Mouse (Mus musculus) hindbrain, postnatal 0 days (tissue): Measurements from ENCODE around the gene Dpy19l3. TPM values are rescaled to one million over a fixed set of nuclear protein-coding genes. Genes with fewer than 3 reads are reported as not detected.

Experiments used
- ATAC-seq: fragments of 200-750 bp; cut with Nextera tagmentation; 2 replicates; pipeline ENCODE4 v1.8.0; 2017; ENCODE audit warnings: mild to moderate bottlenecking, moderate TSS enrichment, moderate library complexity
- DNase-seq: peaks from one replicate; pipeline ENCODE4 v3.0.0-alpha.2; 2015; ENCODE audit warnings: low spot score
- H3K27ac ChIP-seq: fragments of 300-500 bp; sonication (generic); 2 replicates; pipeline ENCODE4 v1.5.1; 2014; ENCODE audit warnings: mild to moderate bottlenecking
- H3K27me3 ChIP-seq: fragments of 300-500 bp; sonication (generic); 2 replicates; pipeline ENCODE4 v1.6.1; 2014; ENCODE audit warnings: low read length, mixed read lengths; ENCODE audit not compliant: insufficient read depth
- H3K36me3 ChIP-seq: fragments of 300-500 bp; sonication (generic); 2 replicates; pipeline ENCODE4 v1.6.1; 2014; ENCODE audit warnings: low read length, mixed read lengths; ENCODE audit not compliant: insufficient read depth
- H3K4me1 ChIP-seq: fragments of 300-500 bp; sonication (generic); 2 replicates; pipeline ENCODE4 v1.6.1; 2014; ENCODE audit warnings: antibody characterized with exemption, low read length, mixed read lengths; ENCODE audit not compliant: insufficient read depth
- H3K4me2 ChIP-seq: fragments of 300-500 bp; sonication (generic); 2 replicates; pipeline ENCODE4 v1.6.1; 2014; ENCODE audit warnings: low read depth, mild to moderate bottlenecking, low read length, moderate library complexity, mixed read lengths
- H3K4me3 ChIP-seq: fragments of 300-500 bp; sonication (generic); 2 replicates; pipeline ENCODE4 v1.5.1; 2014; ENCODE audit warnings: low read length
- H3K9ac ChIP-seq: fragments of 300-500 bp; sonication (generic); replicated peaks from 2 replicates; pipeline ENCODE4 v1.6.1; 2014; ENCODE audit warnings: mild to moderate bottlenecking, low read length, moderate library complexity, mixed read lengths
- H3K9me3 ChIP-seq: fragments of 300-500 bp; sonication (generic); 2 replicates; pipeline ENCODE4 v1.6.1; 2016; ENCODE audit warnings: low read length, mixed read lengths
- CTCF ChIP-seq: IDR thresholded peaks from 2 replicates; pipeline ENCODE4 v1.5.1; 2016; ENCODE audit warnings: antibody characterized with exemption, control low read depth, low read depth
- WGBS: fragments of 180-500 bp; shearing (Covaris S2); extraction: QIAGEN DNeasy Blood & Tissue Kit; methylation state at CpG from one replicate; pipeline ENCODE4 v1.1.7; 2014; 5-methylcytosine and 5-hydroxymethylcytosine counted together
- polyA plus RNA-seq: library from polyadenylated mRNA; unstranded; fragments of >200 nt; fragmentation: Nextera tagmentation; extraction: Ambion mirVana; gene quantifications from 2 replicates; pipeline ENCODE4 v1.2.1, GENCODE M21; 2015
- total RNA-seq: library from RNA; depleted of rRNA; stranded (reverse); fragments of >200 nt; gene quantifications from 2 replicates; pipeline ENCODE4 v1.2.3, GENCODE M21; 2014

Gene Dpy19l3
- total and polyA plus RNA-seq, 2 experiments from 2014 or later, result 32.1 to 36.9 TPM

DNA sequence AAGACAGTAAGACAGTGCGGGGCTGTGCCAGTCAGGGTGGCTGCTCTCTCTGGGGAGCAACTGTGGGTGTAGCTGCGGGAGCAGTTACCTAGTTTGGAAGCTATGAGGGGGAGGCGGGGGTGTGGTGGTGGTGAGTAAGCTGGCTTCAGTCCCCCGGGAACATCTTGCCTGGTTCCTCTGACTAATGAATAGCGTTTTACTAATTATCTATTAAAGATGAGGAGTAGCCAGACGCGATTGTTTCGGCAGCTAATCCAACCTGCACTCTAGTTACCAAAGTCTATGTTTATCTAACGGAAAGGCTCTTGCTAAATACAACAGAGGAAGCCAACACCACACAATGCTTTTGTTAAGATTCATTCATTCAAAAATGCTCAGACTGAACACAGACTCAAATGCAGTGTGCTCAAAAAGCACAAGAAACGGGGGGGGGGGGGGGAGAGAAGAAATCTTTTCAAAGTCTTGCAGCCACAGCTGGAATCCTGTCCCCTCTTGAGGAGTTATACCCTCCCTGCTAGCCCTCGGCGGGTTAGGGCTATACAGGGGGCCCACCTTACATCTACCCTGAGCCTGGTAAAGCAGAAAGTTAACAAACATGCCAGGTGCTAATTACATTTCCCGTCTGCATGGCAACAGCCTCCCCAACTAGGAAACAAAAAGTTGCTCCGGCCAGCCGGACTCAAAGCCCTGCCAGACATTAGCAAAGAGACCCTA lies 778 bp downstream of the Dpy19l3 start:
- ATAC-seq, result 0 out of 2 replicates have a peak, but pooled peaks have one; percentile 8
- Histone ChIP-seq H3K36me3 (peaks cover 5% of the 10 kb centered on the region; the same call in 1 of the 2 replicates), H3K9me3 (no peaks in the 10 kb centered on the region), H3K27me3 (no peaks in the 10 kb centered on the region), H3K4me3 (peak overlapping the region; percentile 97), H3K9ac (peak overlapping the region; percentile 80), H3K4me1 (peaks cover 2% of the 10 kb centered on the region; the same call in 1 of the 2 replicates), H3K4me2 (peak overlapping the region; percentile 99), H3K27ac (peak overlapping the region; percentile 74; the same call in 1 of the 2 replicates)
- no peak for TF ChIP-seq CTCF
- peak; percentile 27 for DNase-seq
- 3% methylated on average over 15 of the region's 15 CpGs for WGBS

DNA sequence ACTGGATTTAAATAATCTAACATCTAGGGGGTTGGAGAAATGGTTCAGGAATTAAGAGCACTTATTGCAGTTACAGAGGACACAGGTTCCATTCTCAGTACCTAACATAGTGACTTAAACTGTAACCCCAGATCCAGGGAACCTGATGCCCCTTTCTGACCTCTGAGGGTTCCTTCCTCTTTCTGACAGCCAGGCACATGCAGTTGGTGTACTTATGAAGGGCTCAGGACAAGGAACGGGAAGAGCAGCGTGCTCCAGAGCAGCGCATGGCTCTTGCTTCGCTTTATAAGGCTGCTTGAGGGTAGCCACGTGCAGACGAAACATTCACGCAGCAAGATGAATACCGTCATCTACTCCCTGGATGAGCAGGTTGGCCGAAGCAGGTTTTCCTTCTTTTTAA lies 3.4 kb downstream of the Dpy19l3 start:
- H3K9me3 ChIP-seq, result no peaks in the 10 kb centered on the region
- ATAC-seq (no peak), DNase-seq (no peak)
- H3K36me3 ChIP-seq, result peaks cover 14% of the 10 kb centered on the region; the same call in 1 of the 2 replicates
- TF ChIP-seq CTCF, result no peak
- no peak overlapping the region for H3K27ac ChIP-seq
- H3K9ac ChIP-seq, result no peak overlapping the region
- peaks cover 2% of the 10 kb centered on the region; the same call in 1 of the 2 replicates for H3K4me1 ChIP-seq
- H3K27me3 ChIP-seq, result no peaks in the 10 kb centered on the region
- 96% methylated on average over 9 of the region's 9 CpGs for WGBS
- H3K4me3 ChIP-seq, result no peak overlapping the region
- no peak overlapping the region for H3K4me2 ChIP-seq

GRCm38 (mm10) chr7:35747397-35747964 lies 6.8 kb downstream of the Dpy19l3 start:
- ATAC-seq, result no peak
- Histone ChIP-seq H3K9me3 (no peaks in the 10 kb centered on the region), H3K9ac (no peak overlapping the region), H3K27me3 (no peaks in the 10 kb centered on the region), H3K4me2 (no peak overlapping the region), H3K4me1 (no peaks in the 10 kb centered on the region), H3K27ac (no peak overlapping the region), H3K4me3 (no peak overlapping the region), H3K36me3 (peaks cover 14% of the 10 kb centered on the region; the same call in 1 of the 2 replicates)
- 51% methylated on average over 14 of the region's 14 CpGs for WGBS
- DNase-seq, result no peak
- no peak for TF ChIP-seq CTCF

DNA sequence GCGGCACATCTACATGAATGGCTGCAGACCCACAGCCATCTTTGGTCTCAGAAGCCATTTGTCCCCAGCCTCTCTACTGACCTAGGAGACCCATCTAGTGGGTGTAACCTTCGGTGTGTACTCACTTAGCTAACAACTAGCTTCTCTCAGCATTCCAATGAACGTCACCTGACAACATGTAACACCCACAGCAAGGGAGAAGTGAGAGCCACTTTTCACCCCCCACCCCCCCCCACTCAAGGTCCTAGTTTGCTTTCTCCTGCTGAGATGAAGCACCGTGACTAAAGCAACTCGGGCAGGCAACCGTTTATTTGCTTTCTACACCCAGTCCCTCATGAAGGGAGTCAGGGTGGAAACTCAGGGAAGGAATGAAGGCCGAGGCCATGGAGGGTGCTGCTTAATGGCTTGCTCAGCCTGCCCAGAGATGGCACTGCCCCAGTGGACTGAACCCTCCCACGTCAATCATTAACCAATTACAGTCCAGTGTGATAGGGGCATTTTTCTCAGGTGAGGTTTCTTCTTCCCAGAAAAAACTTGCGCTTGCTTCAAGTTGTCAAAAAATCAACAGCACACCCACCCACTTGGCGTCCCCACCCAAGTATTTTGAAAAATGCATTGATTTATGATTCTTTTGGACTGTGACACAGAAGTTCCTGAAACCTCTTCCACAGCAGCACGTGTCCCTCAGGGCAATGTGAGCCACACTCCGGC lies 7.4 kb downstream of the Dpy19l3 start:
- TF ChIP-seq CTCF, result no peak
- 77% methylated on average over 12 of the region's 12 CpGs for WGBS

GRCm38 (mm10) chr7:35745281-35745702 lies 9.0 kb downstream of the Dpy19l3 start:
- H3K4me2 ChIP-seq, result no peak overlapping the region
- DNase-seq, result no peak
- H3K27me3 ChIP-seq, result no peaks in the 10 kb centered on the region
- H3K4me1 ChIP-seq, result no peaks in the 10 kb centered on the region
- no peak for TF ChIP-seq CTCF
- no peaks in the 10 kb centered on the region for H3K9me3 ChIP-seq
- H3K4me3 ChIP-seq, result no peak overlapping the region
- H3K27ac ChIP-seq, result no peak overlapping the region
- 90% methylated on average over 6 of the region's 6 CpGs for WGBS
- no peak for ATAC-seq
- H3K9ac ChIP-seq, result no peak overlapping the region
- peaks cover 14% of the 10 kb centered on the region; the same call in 1 of the 2 replicates for H3K36me3 ChIP-seq

More for the DNA sequence above, 7.4 kb downstream of the Dpy19l3 start:
- no peaks in the 10 kb centered on the region for H3K9me3 ChIP-seq
- DNase-seq (no peak), ATAC-seq (no peak)
- no peaks in the 10 kb centered on the region for H3K27me3 ChIP-seq
- H3K4me2 ChIP-seq, result no peak overlapping the region
- H3K4me3 ChIP-seq, result no peak overlapping the region
- H3K9ac ChIP-seq, result no peak overlapping the region
- no peaks in the 10 kb centered on the region for H3K4me1 ChIP-seq
- H3K36me3 ChIP-seq, result peaks cover 14% of the 10 kb centered on the region; the same call in 1 of the 2 replicates
- H3K27ac ChIP-seq, result no peak overlapping the region

- Histone ChIP-seq H3K4me1 (no peaks in the 10 kb centered on the region), H3K27me3 (no peaks in the 10 kb centered on the region), H3K36me3 (peaks cover 14% of the 10 kb centered on the region; the same call in 1 of the 2 replicates), H3K4me2 (no peak overlapping the region), H3K27ac (no peak overlapping the region), H3K4me3 (no peak overlapping the region), H3K9ac (no peak overlapping the region), H3K9me3 (no peaks in the 10 kb centered on the region)
- TF ChIP-seq CTCF, result no peak
- no peak for DNase-seq
- ATAC-seq, result no peak
- 94% methylated on average over 9 of the region's 9 CpGs for WGBS
Observed at GRCm38 (mm10) chr7:35744771-35745170, 9.5 kb downstream of the Dpy19l3 start.
